Mouse (Mus musculus) midbrain, embryonic 15.5 days (tissue): ENCODE data around the gene 9330159F19Rik. TPM values are rescaled to one million over a fixed set of nuclear protein-coding genes. Genes with fewer than 3 reads are reported as not detected.
A peak's percentile ranks its signal among the peaks of the same experiment; 100 is the strongest.

Source experiments
- ATAC-seq: fragments of 200-750 bp; cut with Nextera tagmentation; replicated peaks from 2 replicates; pipeline ENCODE4 v1.8.0; 2017; ENCODE audit warnings: moderate TSS enrichment
- H3K27ac ChIP-seq: fragments of 300-500 bp; sonication (generic); 2 replicates; pipeline ENCODE4 v1.5.1; 2015; ENCODE audit warnings: mild to moderate bottlenecking, inconsistent platforms
- H3K27me3 ChIP-seq: fragments of 300-500 bp; sonication (generic); replicated peaks from 2 replicates; pipeline ENCODE4 v1.6.1; 2015; ENCODE audit warnings: inconsistent platforms
- H3K36me3 ChIP-seq: fragments of 300-500 bp; sonication (generic); replicated peaks from 2 replicates; pipeline ENCODE4 v1.6.1; 2015; ENCODE audit warnings: inconsistent platforms
- H3K4me1 ChIP-seq: fragments of 300-500 bp; sonication (generic); 2 replicates; pipeline ENCODE4 v1.6.1; 2015; ENCODE audit warnings: inconsistent platforms
- H3K4me2 ChIP-seq: fragments of 300-500 bp; sonication (generic); 2 replicates; pipeline ENCODE4 v1.6.1; 2015; ENCODE audit warnings: inconsistent platforms, mild to moderate bottlenecking, moderate library complexity
- H3K4me3 ChIP-seq: fragments of 300-500 bp; sonication (generic); 2 replicates; pipeline ENCODE4 v1.5.1; 2015; ENCODE audit warnings: mild to moderate bottlenecking, inconsistent platforms
- H3K9ac ChIP-seq: fragments of 300-500 bp; sonication (generic); 2 replicates; pipeline ENCODE4 v1.6.1; 2015; ENCODE audit warnings: mild to moderate bottlenecking, inconsistent platforms
- H3K9me3 ChIP-seq: fragments of 300-500 bp; sonication (generic); 2 replicates; pipeline ENCODE4 v1.6.1; 2016; ENCODE audit warnings: inconsistent platforms
- WGBS: fragments of 180-500 bp; shearing (Covaris S2); methylation state at CpG from one replicate; pipeline ENCODE4 v1.1.7; 2015; ENCODE audit warnings: mixed read lengths; 5-methylcytosine and 5-hydroxymethylcytosine counted together
- polyA plus RNA-seq: library from polyadenylated mRNA; unstranded; fragments of >200 nt; fragmentation: Nextera tagmentation; extraction: Ambion mirVana; gene quantifications from 2 replicates; pipeline ENCODE4 v1.2.1, GENCODE M21; 2015

Gene 9330159F19Rik
- 31.0 and 33.2 TPM in 2 replicates for polyA plus RNA-seq

DNA sequence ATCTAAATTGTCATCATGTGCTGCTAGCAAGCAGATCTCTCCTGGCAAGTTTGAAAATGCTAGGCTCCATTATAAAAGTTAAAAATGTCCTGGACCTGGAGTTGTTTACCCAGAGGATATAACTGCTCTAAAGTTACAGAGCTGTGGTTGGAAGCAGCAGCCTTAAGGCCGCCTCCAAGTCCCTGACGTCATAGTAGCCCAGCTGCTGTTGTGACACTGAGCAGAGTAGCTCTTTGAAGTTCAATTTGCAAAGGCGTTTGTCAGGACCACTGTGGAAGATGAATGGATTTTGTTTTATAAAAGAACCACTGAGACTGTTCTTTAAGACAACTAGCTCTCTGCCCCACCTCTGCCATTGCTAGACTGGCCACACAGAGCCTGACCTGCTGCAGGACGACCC lies at the start of gene 9330159F19Rik:
TSS of gene 9330159F19Rik (plus strand) at position 154 of the 400 bp plus-strand sequence.
- Histone ChIP-seq H3K4me3 (no peak within 1 kb of the TSS), H3K4me2 (no peak within 1 kb of the TSS), H3K36me3 (0 out of 2 replicates have a peak, but pooled peaks cover 3% of the 10 kb centered on the region), H3K27ac (no peak within 1 kb of the TSS), H3K4me1 (no peaks in the 10 kb centered on the region), H3K9ac (no peak within 1 kb of the TSS), H3K9me3 (no peaks in the 10 kb centered on the region), H3K27me3 (no peaks in the 10 kb centered on the region)
- peak; percentile 55; the same call in 1 of the 2 replicates for ATAC-seq
- WGBS, result 12% methylated on average over 4 of the region's 4 CpGs

DNA sequence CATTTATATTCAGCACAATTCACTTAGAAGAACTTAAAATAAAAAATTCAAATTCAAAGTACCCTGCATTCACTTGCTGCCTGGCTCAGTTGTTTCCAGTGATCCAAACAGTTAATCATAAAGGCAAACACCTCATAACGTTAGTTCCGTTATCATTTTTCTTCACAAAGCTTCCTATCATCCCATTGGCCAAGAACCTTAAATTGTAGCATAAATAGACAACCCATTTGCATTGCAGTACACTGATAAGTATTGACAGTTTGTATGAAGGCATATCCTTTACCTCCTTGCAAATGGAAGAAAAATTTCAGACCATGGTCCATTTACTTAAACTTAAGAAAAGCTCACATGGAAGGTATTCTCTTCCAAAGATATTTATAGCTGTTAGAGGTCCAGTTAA lies 49.7 kb upstream of the 9330159F19Rik start:
- Histone ChIP-seq H3K4me1 (no peaks in the 10 kb centered on the region), H3K4me3 (no peak overlapping the region), H3K9me3 (no peaks in the 10 kb centered on the region), H3K4me2 (no peak overlapping the region), H3K36me3 (peaks cover 26% of the 10 kb centered on the region; the same call in 1 of the 2 replicates), H3K9ac (no peak overlapping the region), H3K27me3 (no peaks in the 10 kb centered on the region), H3K27ac (no peak overlapping the region)
- 88% methylated on average over 2 of the region's 2 CpGs for WGBS
- no peak for ATAC-seq

DNA sequence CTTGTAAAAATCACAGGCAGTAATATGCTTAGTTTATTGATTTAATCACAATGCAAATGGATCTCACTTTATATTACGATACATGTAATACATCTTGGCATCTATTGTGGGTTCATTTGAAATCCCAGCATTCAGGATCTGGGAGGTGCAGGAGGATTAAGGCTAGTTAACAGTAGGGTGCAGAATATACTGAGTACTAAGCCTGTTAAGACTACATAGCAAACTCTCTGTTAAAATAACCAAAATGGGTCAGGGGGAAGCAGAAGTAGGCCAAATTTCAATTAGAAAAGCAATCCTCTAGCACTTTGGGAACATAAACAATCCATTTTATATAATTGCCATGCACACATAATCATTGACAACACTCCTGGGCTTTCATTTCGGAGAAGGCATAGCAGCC lies 37.6 kb upstream of the 9330159F19Rik start:
- 0 out of 2 replicates have a peak, but pooled peaks cover 6% of the 10 kb centered on the region for H3K9me3 ChIP-seq
- H3K4me2 ChIP-seq, result no peak overlapping the region
- no peak overlapping the region for H3K4me3 ChIP-seq
- H3K36me3 ChIP-seq, result peaks cover 38% of the 10 kb centered on the region
- no peak for ATAC-seq
- 84% methylated on average over 2 of the region's 2 CpGs for WGBS
- H3K4me1 ChIP-seq, result no peaks in the 10 kb centered on the region
- H3K27ac ChIP-seq, result no peak overlapping the region
- H3K27me3 ChIP-seq, result no peaks in the 10 kb centered on the region
- H3K9ac ChIP-seq, result no peak overlapping the region

DNA sequence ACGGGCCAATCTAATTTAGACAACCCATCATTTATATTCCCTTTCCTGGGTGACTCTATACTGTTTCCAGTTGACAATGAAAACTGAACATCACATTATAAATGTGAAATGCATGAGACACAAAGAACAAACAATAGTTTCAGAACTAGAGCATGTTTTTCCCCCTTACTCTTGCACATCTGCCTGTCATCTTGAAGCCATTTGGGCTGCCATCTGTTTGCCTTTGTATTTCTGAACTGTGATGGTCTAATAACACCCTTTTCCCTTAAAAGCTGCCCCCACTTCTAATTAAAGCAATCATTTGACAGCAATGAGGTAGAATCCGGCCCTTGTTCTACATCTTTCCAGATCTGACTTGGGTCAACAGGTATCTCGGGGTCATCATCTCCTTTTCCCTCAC lies 35.8 kb upstream of the 9330159F19Rik start:
- Histone ChIP-seq H3K36me3 (peaks cover 40% of the 10 kb centered on the region), H3K4me2 (no peak overlapping the region), H3K27ac (no peak overlapping the region), H3K27me3 (no peaks in the 10 kb centered on the region), H3K9me3 (0 out of 2 replicates have a peak, but pooled peaks cover 6% of the 10 kb centered on the region), H3K9ac (no peak overlapping the region), H3K4me3 (no peak overlapping the region), H3K4me1 (no peaks in the 10 kb centered on the region)
- WGBS, result 88% methylated on average over 3 of the region's 3 CpGs
- no peak for ATAC-seq

DNA sequence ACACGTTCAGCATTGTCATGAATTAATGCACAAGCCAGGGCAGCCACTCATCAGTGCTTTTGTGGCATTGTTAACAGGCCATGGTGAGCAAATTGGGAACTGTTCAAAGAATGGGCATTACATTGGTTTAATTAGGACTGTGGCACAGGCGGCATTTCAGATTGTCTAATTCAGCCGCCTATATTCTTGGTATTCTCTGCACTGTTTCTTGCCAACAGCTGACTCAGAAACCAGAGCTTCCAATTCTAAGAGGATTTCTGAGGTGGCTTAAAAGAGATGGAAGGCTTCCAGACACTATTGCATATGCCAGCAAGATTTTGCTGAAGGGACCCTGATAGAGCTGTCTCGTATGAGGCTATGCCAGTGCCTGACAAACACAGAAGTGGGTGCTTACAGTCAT lies 34.5 kb upstream of the 9330159F19Rik start:
- Histone ChIP-seq H3K4me2 (no peak overlapping the region), H3K9me3 (no peaks in the 10 kb centered on the region), H3K27me3 (no peaks in the 10 kb centered on the region), H3K9ac (no peak overlapping the region), H3K4me3 (no peak overlapping the region), H3K36me3 (peaks cover 39% of the 10 kb centered on the region), H3K27ac (no peak overlapping the region), H3K4me1 (no peaks in the 10 kb centered on the region)
- WGBS, result 74% methylated on average over 4 of the region's 4 CpGs
- ATAC-seq, result no peak

DNA sequence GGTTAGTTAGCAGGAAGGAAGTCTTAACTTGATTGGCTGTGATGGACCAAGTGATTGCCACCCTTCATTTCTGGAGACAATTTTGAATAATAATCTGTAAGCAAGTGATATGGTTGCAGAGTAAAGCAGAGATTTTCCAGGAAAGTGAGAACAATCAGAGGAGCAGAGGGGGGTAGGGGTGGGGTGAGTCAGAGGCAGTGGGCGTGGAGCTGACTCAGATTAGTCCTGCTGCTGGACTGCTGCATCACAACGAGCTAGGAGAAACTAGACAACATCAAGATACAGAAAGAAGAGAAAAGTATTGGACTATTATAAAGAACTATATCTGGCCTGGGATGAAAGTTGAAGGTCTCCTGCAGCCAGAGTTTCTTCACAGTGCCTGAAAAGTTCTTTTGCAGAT lies 33.4 kb upstream of the 9330159F19Rik start:
- WGBS, result 37% methylated on average over 2 of the region's 2 CpGs
- H3K27me3 ChIP-seq, result no peaks in the 10 kb centered on the region
- no peak overlapping the region for H3K4me3 ChIP-seq
- no peak overlapping the region for H3K4me2 ChIP-seq
- peaks cover 41% of the 10 kb centered on the region for H3K36me3 ChIP-seq
- H3K9ac ChIP-seq, result no peak overlapping the region
- H3K27ac ChIP-seq, result no peak overlapping the region
- no peak for ATAC-seq
- no peaks in the 10 kb centered on the region for H3K4me1 ChIP-seq
- no peaks in the 10 kb centered on the region for H3K9me3 ChIP-seq

DNA sequence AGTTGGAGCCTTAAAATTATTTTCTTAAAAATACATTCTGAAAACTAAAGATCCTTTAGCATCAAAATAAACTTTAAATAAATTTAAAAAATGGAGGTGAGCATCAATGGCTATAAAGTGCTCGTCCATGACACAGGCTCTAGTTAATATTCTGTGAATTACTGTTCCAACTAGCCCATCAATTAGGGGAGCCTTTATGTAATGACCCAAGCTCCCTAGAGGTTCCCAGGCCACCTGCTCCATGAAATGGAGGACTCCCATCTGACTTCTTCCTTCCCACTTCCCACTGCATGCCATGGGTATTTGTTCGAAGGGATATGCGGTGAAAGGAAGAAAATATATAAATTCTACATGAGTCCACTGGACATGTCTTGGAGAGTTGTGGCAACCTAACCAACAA lies 31.2 kb upstream of the 9330159F19Rik start:
- H3K27me3 ChIP-seq, result no peaks in the 10 kb centered on the region
- 56% methylated on average over 3 of the region's 3 CpGs for WGBS
- peaks cover 35% of the 10 kb centered on the region for H3K36me3 ChIP-seq

DNA sequence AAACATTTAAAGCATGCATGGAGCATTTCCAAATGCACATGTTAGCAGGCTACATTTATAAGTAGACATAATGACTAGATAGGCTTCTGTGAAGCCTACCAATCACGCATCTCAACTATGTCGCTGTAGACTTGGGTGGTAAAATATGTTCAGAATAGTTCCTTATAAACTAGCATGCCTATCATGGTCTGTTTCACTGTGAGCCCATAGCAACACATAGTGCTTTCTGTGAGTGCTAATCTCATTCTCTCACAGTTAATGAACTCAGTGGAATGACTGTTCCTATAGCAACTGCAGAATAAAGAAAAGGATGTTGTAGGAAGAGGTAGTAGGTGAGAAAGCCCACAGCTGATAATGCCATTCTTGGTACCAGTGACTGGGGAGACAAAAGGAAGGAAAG lies 30.4 kb upstream of the 9330159F19Rik start:
- H3K4me2 ChIP-seq, result no peak overlapping the region
- H3K9me3 ChIP-seq, result no peaks in the 10 kb centered on the region
- peaks cover 28% of the 10 kb centered on the region for H3K36me3 ChIP-seq
- no peak overlapping the region for H3K4me3 ChIP-seq
- 58% methylated on average over 2 of the region's 2 CpGs for WGBS
- no peaks in the 10 kb centered on the region for H3K27me3 ChIP-seq
- H3K9ac ChIP-seq, result no peak overlapping the region
- no peaks in the 10 kb centered on the region for H3K4me1 ChIP-seq
- no peak overlapping the region for H3K27ac ChIP-seq
- no peak for ATAC-seq

More for the DNA sequence above, 31.2 kb upstream of the 9330159F19Rik start:
- no peak overlapping the region for H3K27ac ChIP-seq
- H3K9me3 ChIP-seq, result no peaks in the 10 kb centered on the region
- no peak overlapping the region for H3K4me3 ChIP-seq
- H3K4me2 ChIP-seq, result no peak overlapping the region
- no peaks in the 10 kb centered on the region for H3K4me1 ChIP-seq
- ATAC-seq, result no peak
- H3K9ac ChIP-seq, result no peak overlapping the region

DNA sequence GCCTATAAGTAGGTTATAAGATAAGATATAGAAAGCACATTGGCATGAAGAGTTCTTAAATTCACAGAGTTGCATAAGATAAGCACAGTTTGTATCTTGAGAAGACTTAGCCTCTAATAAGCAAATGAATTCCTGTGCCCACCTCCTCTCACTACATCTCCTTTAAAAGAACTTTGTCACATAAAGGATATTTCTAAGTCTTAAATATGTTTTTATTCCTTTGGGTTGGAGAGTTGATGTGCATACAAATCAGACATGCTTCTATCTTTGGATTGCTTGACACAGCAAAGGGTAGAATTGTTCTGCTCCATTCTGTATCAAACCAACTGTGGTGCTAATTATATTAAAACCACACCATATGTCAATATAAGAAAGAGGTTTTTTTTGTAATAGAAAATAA lies 17.6 kb upstream of the 9330159F19Rik start:
- H3K27me3 ChIP-seq, result no peaks in the 10 kb centered on the region
- no peak overlapping the region for H3K4me3 ChIP-seq
- H3K9me3 ChIP-seq, result no peaks in the 10 kb centered on the region
- H3K9ac ChIP-seq, result no peak overlapping the region
- no peak for ATAC-seq
- H3K4me1 ChIP-seq, result no peaks in the 10 kb centered on the region; the same call in 1 of the 2 replicates
- H3K36me3 ChIP-seq, result peaks cover 35% of the 10 kb centered on the region
- H3K27ac ChIP-seq, result no peak overlapping the region
- H3K4me2 ChIP-seq, result no peak overlapping the region

DNA sequence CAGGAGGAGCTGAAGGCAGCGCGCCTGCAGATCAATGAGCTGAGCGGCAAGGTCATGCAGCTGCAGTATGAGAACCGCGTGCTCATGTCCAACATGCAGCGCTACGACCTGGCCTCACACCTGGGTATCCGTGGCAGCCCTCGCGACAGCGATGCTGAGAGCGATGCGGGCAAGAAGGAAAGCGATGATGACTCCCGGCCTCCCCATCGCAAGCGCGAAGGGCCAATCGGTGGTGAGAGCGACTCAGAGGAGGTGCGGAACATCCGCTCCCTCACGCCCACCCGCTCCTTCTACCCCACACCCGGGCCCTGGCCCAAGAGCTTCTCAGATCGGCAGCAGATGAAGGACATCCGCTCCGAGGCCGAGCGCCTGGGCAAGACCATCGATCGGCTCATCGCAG lies 14.6 kb upstream of the 9330159F19Rik start:
- WGBS, result 96% methylated on average over 33 of the region's 33 CpGs
- Histone ChIP-seq H3K27me3 (no peaks in the 10 kb centered on the region), H3K4me1 (no peaks in the 10 kb centered on the region), H3K36me3 (peaks cover 51% of the 10 kb centered on the region), H3K9ac (no peak overlapping the region), H3K4me2 (no peak overlapping the region), H3K27ac (no peak overlapping the region), H3K4me3 (no peak overlapping the region), H3K9me3 (no peaks in the 10 kb centered on the region)
- no peak for ATAC-seq

DNA sequence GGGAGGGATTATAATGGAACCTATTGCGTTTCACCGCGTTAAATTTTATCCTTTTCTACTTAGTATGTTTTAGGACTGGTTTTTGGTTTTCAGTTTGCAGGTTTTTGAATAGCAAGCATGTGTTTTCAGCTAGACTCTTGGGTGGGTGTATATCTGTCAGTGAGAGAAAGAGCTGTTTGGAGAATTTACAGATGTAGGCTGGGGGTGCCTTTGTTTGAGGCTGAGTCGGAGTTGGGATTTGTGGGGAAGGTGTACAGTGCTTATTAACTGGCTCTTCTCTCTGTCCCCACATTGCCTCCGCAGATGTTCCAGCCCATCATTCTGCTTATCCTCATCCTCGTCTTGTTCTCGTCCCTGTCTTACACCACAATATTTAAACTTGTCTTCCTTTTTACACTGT lies 12.8 kb upstream of the 9330159F19Rik start, which contains the start of gene Gm49353:
TSS of gene Gm49353 (plus strand) at position 313 of the 400 bp plus-strand sequence.
- peaks cover 51% of the 10 kb centered on the region for H3K36me3 ChIP-seq
- H3K4me1 ChIP-seq, result no peaks in the 10 kb centered on the region
- WGBS, result 91% methylated on average over 7 of the region's 7 CpGs
- H3K27me3 ChIP-seq, result no peaks in the 10 kb centered on the region
- H3K9ac ChIP-seq, result no peak within 1 kb of the TSS
- no peak for ATAC-seq
- no peak within 1 kb of the TSS for H3K4me2 ChIP-seq
- no peaks in the 10 kb centered on the region for H3K9me3 ChIP-seq
- no peak within 1 kb of the TSS for H3K4me3 ChIP-seq
- H3K27ac ChIP-seq, result no peak within 1 kb of the TSS

DNA sequence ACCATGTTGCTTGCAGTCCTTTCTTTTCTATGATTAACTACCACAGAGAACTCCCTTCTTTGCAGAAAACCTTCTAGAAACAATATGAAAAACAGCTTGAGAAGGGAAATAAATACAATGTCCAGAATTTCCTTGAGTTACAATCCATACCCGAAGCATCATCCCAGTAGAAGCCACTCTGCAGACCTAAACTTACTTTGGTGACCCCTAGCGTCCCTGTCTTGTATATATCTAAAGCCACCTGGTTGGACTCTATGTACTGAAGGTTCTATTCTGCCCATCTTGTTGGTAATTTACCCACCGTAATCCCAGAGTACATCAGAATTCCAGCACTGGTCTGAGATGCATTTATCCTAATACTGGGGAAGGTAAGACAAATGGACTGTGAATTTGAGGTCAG lies 11.6 kb upstream of the 9330159F19Rik start:
- no peaks in the 10 kb centered on the region for H3K9me3 ChIP-seq
- H3K36me3 ChIP-seq, result peaks cover 47% of the 10 kb centered on the region
- no peak overlapping the region for H3K4me2 ChIP-seq
- no peak overlapping the region for H3K4me3 ChIP-seq
- 81% methylated on average over 3 of the region's 3 CpGs for WGBS
- H3K9ac ChIP-seq, result no peak overlapping the region
- H3K27ac ChIP-seq, result no peak overlapping the region
- no peak for ATAC-seq
- H3K27me3 ChIP-seq, result no peaks in the 10 kb centered on the region
- no peaks in the 10 kb centered on the region for H3K4me1 ChIP-seq

DNA sequence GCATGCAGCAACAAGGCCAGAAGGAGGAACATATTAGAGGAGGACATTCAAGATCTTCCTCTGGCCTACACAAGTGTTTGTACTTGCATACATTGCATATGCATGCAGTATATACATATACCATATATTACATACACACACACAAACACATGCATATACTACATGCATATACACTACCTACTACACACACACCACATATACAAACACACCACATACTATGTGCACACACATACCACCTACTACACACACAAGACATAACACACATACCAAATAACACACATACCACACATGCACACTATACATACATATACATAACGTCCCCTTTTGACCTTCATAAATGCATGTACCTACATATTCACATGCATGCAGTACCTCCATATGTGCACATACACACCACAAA lies 10.8 kb upstream of the 9330159F19Rik start:
- Histone ChIP-seq H3K36me3 (peaks cover 46% of the 10 kb centered on the region), H3K4me2 (no peak overlapping the region), H3K9me3 (no peaks in the 10 kb centered on the region), H3K27ac (no peak overlapping the region), H3K4me1 (no peaks in the 10 kb centered on the region), H3K9ac (no peak overlapping the region), H3K27me3 (no peaks in the 10 kb centered on the region), H3K4me3 (no peak overlapping the region)
- peak; percentile 28 for ATAC-seq
- 95% methylated on average over 1 of the region's 1 CpGs for WGBS
